Mouse (Mus musculus) layer of hippocampus, adult 9-10 months (tissue): ENCODE results near the gene Lrch3.
"Not testable (repeated sequence)": the region's sequence is repeated elsewhere in the genome, so short reads cannot be mapped to it uniquely, and the experiment has no call there.

Source experiments
- DNase-seq: peaks from one replicate; pipeline ENCODE4 v3.0.0; 2022; ENCODE audit warnings: low spot score

The Lrch3 gene

DNA sequence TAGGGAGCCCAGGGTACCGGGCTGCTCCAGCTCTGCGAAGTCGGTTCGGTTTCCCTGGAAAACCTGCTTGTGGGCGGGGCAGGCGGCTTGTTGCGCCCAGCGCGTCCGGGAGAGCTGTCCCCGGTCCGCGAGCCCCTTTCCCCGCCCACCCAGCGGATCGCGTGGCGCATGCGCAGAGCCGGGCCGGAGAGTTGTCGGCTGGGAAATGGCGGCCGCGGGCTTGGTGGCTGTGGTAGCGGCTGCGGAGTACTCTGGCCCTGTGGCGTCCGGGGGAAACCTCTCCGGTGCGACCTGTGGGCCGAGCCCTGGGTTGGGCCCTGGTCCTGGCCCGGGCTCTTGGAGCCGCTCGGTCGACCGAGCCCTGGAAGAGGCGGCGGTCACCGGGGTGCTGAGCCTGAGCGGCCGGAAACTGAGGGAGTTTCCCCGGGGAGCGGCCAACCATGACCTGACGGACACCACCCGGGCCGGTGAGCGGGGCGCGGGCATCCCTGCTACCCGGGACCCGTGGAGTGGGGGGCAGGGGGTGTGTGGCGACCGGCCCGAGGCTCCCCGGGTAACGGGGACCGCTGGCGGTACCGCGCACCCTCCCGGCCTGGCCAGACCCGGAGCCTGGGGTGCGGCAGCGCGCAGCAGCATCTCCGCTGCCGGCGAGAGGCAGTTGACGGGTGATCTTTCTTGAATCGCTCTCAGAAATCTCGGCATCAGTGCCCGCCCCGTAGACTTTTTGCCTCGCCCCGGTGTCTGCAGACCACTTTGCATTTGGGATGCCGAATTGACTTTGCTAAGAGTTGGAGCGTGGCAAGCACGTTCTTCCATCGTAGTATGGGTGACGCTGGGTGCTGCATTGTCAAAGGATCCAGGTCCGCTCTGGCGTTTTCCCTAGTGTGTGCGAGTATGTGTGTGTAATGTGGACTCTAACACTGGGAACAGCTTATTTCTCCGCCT is at the start of gene Lrch3:
Gene Lrch3 (plus strand): TSS at position 164 of the 945 bp plus-strand sequence.
- DNase-seq = peak; percentile 64

- DNase-seq = no peak
Observed at GRCm38 (mm10) chr16:32865401-32865800, 48.5 kb upstream of the Lrch3 start.

GRCm38 (mm10) chr16:32866713-32867112 is 47.2 kb upstream of the Lrch3 start:
- DNase-seq = no peak

GRCm38 (mm10) chr16:32867919-32868552 is 45.9 kb upstream of the Lrch3 start:
- DNase-seq = peak; percentile 82

DNA sequence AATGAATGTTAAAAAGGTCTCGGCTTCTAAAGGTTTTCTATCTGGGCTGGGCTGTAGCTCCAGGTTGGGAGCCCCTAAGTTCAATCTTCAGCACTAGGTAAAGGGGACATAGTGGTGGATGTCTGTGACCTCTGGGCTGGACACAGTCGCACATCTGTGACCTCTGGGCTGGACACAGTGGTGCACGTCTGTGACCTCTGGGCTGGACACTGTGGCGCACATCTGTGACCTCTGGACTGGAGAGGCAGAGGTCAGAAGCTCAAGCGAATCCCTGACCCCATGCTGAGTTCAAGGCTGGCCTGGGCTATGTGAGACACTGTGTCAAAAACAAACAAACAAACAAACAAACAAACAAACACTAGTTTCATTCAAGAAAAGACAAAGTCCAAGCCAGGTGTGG is 43.7 kb upstream of the Lrch3 start:
- DNase-seq = no peak

DNA sequence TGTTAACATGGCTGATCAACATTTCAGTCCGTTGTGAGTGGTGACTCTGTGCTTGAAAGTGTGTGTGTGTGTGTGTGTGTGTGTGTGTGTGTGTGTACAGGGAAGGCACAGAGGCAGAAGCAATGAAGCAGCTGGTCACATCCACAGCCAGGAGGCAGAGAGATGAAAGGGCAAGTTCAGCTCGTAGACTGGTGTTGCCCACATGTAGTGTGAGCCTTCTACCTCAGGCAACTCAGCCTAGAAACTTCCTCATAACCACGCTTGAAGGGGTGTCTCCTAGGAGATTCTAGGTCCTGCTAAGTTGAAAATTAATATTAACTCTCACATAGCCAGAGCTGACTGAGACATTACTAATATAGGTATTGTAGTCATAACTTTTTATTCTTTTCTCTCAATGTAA is 40.5 kb upstream of the Lrch3 start:
- no peak for DNase-seq

- not testable (repeated sequence) for DNase-seq
Observed at GRCm38 (mm10) chr16:32875281-32875680, 38.6 kb upstream of the Lrch3 start.

- no peak for DNase-seq
Observed at GRCm38 (mm10) chr16:32875847-32876246, 38.1 kb upstream of the Lrch3 start.

GRCm38 (mm10) chr16:32876831-32877230 is 37.1 kb upstream of the Lrch3 start:
- DNase-seq = no peak

DNA sequence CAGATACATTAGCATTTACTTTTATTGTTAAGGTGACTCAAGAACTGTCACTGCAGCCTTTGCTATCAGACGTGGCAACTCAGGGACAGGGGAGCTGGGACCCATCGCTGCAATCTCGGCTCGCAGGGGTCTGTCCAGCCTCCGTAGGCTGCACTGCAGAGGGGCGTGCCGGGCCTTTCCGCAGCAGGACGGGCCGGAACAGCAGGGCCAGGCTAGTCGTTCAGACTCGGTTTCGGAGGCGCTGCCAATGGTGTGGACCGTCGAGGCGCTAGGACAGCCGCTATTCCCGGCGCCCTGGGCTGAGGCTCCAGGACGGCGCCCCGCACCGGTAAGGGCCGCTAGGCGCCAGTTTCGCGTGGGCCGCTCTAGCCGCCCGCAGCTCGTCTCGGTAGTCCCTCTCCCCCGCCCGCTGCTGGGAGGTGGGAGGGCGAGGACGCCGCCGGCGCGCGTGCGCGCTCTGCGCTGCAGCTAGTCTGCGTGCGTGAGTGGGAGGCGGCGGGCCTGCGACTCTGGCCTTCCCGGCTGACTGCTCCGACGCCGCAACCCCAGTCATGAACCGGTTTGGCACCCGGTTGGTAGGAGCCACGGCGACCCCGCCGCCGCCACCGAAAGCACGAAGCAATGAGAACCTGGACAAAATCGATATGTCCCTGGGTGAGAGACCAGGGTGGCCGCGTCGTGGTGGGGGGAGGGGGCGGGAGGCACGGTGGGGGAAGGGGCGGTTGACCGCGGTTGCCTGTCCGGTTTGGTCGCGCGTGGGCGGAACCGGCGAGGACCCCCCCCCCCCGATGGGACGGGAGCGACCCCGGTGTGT is 36.4 kb upstream of the Lrch3 start, which contains the start of the genes Fyttd1 and Rubcn:
Gene Fyttd1 (plus strand): TSS at position 158 of the 814 bp plus-strand sequence.
Gene Rubcn (minus strand): TSS at position 424 of the 814 bp plus-strand sequence.
- DNase-seq = peak; percentile 83

DNA sequence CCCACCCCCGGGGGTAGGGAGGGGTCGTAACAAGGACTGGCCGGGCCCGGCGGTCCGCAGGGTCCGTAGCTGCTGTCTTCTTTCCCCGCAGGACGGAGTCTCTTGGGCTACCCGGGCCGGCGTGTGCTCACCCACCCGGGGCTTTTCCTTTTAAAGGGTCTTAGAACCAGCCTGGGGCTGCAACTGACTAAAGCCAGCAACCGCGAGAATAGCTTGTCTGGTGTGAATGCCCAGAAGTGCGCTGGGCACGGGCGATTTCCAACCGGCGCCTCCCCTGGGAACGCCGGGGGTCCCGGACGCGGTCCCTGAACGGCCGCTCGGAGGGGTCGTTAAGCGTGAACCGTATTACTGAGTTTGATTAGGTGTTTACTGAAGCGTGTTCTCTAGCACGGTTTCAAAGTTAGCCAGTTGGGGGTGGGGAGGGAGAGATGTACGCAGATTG is 35.7 kb upstream of the Lrch3 start:
- no peak for DNase-seq

GRCm38 (mm10) chr16:32878972-32879926 is 34.7 kb upstream of the Lrch3 start:
- DNase-seq = no peak

DNA sequence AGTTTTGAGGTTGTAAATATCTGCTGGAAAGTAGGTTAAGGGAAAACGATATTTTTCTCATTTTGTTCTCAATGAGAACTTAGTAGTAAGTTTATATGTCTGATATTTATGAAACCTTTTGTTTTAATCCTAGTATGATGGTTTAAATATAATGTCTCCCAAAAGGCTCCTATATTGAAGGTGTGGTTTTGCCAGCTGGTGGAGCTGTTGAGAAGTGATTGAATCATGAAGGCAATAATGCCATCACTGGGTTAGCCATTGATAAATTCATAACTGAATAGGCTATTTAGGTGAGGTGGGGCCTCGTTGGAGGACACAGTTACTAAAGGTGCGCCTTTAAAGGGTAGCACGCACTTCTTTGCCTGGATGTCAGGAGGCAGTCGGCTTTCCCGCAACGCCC is 32.4 kb upstream of the Lrch3 start:
- DNase-seq = no peak

- no peak for DNase-seq
Observed at GRCm38 (mm10) chr16:32887996-32888395, 25.9 kb upstream of the Lrch3 start.

DNA sequence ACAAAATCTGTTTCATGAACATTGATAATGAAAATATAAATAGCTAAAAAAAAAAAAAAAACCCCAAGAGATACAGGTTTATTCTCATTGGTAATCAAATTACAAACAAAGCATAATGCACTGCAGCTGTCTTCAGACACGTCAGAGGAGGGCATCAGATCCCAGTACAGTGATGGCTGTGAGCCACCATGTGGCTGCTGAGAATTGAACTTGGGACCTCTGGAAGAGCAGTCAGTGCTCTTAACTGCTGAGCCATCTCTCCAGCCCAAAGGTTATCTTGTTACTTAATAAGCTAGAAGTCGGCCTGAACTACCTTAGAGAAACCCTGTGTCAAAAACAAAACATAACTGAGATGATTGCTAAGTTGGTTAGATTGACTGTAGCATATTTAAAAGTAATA is 24.0 kb upstream of the Lrch3 start:
- no peak for DNase-seq

DNA sequence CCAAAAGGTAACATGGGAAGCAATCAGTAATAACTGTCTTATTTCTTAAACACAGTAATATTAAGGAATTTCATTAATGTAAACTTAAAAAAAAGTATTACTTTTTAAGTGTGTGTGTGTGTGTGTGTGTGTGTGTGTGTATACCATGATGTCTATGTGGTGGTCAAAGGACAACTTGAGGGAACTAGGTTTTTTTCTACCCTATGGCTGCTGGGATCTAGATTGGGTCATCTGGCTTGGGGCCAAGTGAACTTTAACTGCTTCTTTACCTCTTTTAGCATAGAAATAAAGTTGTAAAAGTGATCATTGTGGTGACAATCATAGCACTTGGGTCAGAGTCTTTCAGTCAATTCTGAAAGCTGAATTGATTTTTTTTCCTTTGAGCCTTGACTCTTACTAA is 17.8 kb upstream of the Lrch3 start:
- DNase-seq = no peak

DNA sequence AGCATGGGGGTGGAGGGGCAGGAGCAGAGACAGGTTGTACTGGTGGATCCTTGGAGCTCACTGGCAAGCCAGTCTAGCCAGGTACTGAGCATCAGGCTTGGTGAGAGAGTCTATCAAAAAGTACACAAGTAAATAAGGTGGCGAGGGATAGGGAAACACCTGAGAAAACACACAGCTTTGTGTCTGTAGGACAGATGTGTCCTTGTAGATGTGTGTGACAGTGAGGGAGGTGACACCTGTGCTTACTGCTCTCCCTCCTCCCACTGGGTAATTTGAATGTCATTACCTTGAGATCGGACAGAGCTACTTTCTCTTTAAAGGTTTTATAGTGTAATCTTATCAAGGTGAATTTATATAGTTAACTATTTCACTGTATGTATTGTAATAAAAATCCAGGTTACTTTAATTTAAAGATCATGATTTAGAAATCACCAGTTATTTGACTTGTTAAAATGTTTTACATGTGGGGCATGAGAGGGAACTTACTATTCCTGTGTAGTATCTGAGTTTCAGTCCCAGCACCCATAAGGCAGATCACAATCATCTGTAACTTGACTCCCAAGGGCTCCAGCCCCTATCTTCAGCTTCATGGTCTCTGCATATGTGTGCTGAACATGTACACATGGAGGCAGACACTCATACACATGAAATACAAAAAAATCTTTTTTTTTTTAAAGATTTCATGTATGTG is 12.4 kb upstream of the Lrch3 start:
- no peak for DNase-seq

- no peak for DNase-seq
Observed at GRCm38 (mm10) chr16:32902051-32902428, 11.9 kb upstream of the Lrch3 start.

DNA sequence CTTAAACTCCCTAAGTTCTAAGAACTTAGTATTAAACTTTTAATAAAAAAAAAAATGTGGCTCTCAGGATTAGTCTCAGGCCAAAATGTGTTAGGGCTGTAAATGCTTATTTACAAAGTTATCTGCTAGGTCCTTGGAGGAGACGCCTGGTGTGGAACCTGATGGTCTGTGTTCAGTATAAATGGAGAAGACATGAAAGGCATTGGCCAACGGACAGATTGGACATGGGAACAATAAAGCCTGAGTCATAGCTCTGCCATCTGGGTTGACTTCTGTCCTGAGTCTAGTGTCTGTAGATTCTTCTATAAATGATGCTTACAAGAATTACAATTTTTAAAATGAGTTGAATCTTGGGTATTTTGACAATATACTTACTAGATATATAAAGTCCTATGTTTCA is 7.7 kb upstream of the Lrch3 start:
- no peak for DNase-seq

- DNase-seq = no peak
Observed at GRCm38 (mm10) chr16:32906727-32907126, 7.2 kb upstream of the Lrch3 start.
